Mouse (Mus musculus): ENCODE results near the gene Sele. TPM values are rescaled to one million over a fixed set of nuclear protein-coding genes. Genes with fewer than 3 reads are reported as not detected.

The Sele gene
- polyA plus RNA-seq, 1 experiment, result not detected

DNA sequence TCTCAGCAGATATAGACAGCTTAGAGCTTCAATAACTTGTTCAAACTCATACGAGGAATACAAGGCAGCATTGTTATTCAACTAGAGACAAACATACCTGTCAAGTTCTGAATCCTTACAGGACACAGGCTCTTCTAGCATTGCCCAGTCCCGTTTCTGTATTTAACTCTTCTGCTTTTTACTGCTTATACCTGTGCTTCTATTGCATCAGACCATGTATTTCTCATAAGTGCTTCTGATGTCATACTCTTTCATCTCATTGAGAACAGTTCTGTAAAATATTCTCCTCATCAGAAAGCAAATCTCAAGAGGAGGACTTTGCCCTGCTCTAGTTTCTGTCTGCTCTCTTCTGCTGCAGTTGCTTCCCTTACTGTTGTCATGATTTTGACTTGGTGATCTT lies 49.9 kb downstream of the Sele start:
- no peak overlapping the region for H3K9ac ChIP-seq (ENCODE audit: low read depth, poor library complexity, severe bottlenecking)

DNA sequence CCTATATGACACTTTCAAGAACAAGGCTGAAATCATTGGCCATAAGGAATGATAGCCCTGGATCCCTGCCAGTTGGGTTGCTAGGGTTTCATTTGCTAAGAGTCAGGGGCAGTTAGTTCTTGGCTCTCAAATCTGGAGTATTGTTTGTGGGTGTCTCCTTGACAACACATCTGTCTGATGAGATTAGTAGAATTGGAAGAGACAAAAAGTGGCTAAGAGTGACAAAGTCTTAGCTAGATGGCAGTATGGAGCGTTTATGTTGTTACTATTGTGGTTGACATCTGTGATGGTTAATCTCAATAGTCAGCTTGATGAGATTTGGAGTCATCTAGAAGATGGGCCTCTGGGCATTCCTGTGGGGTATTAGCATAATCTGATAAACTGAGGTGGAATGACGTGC lies 50.3 kb downstream of the Sele start:
- H3K9ac ChIP-seq (ENCODE audit: low read depth, poor library complexity, severe bottlenecking), result no peak overlapping the region
- TF ChIP-seq POLR2A (IDR thresholded peaks at IDR 0.05; ENCODE audit: insufficient read depth, low read length) (no peak), CTCF (IDR thresholded peaks at IDR 0.05; ENCODE audit: low read depth, low read length) (no peak), EP300 (IDR thresholded peaks at IDR 0.05; ENCODE audit: insufficient read depth, low read depth, low read length) (no peak)
- no peaks in the 10 kb centered on the region for H3K9me3 ChIP-seq (replicated peaks; ENCODE audit: control insufficient read depth, insufficient read depth, low read length, poor library complexity, severe bottlenecking)
- H3K4me3 ChIP-seq (ENCODE audit: low read depth, low read length), result no peak overlapping the region
- H3K27me3 ChIP-seq (ENCODE audit: control insufficient read depth, insufficient read depth, low read length, poor library complexity, severe bottlenecking), result no peaks in the 10 kb centered on the region
- H3K36me3 ChIP-seq (ENCODE audit: control insufficient read depth, insufficient read depth, low read length, poor library complexity, severe bottlenecking), result no peaks in the 10 kb centered on the region
- H3K27ac ChIP-seq (ENCODE audit: insufficient read depth, low read length), result no peak overlapping the region
- no peaks in the 10 kb centered on the region for H3K4me1 ChIP-seq (ENCODE audit: control insufficient read depth, insufficient read depth, low read length)

More for the DNA sequence above, 49.9 kb downstream of the Sele start:
- Histone ChIP-seq H3K36me3 (ENCODE audit: control insufficient read depth, insufficient read depth, low read length, poor library complexity, severe bottlenecking) (no peaks in the 10 kb centered on the region), H3K4me1 (ENCODE audit: control insufficient read depth, insufficient read depth, low read length) (no peaks in the 10 kb centered on the region), H3K27ac (ENCODE audit: insufficient read depth, low read length) (no peak overlapping the region), H3K4me3 (ENCODE audit: low read depth, low read length) (no peak overlapping the region), H3K27me3 (ENCODE audit: control insufficient read depth, insufficient read depth, low read length, poor library complexity, severe bottlenecking) (no peaks in the 10 kb centered on the region), H3K9me3 (replicated peaks; ENCODE audit: control insufficient read depth, insufficient read depth, low read length, poor library complexity, severe bottlenecking) (no peaks in the 10 kb centered on the region)
- TF ChIP-seq CTCF (IDR thresholded peaks at IDR 0.05; ENCODE audit: low read depth, low read length) (no peak), POLR2A (IDR thresholded peaks at IDR 0.05; ENCODE audit: insufficient read depth, low read length) (no peak), EP300 (IDR thresholded peaks at IDR 0.05; ENCODE audit: insufficient read depth, low read depth, low read length) (no peak)

Other genes with a start within 250 kb of the Sele start
- gene Scyl3, start 119.1 kb upstream of the Sele start, polyA plus RNA-seq (2011; ENCODE audit: insufficient read depth, insufficient read length, low read depth, missing spikeins), result 13.2 and 18.8 TPM in 2 replicates
- gene BC055324, start 53.4 kb upstream of the Sele start, polyA plus RNA-seq (2011; ENCODE audit: insufficient read depth, insufficient read length, low read depth, missing spikeins), result 54.3 and 69.3 TPM in 2 replicates
- 9.6 TPM in 2 replicates for gene Mettl18, start 53.3 kb upstream of the Sele start, polyA plus RNA-seq (2011; ENCODE audit: insufficient read depth, insufficient read length, low read depth, missing spikeins)
- not detected in 2 replicates for gene Sell, start 13.7 kb downstream of the Sele start, polyA plus RNA-seq (2011; ENCODE audit: insufficient read depth, insufficient read length, low read depth, missing spikeins)
- 0.20 and 0.76 TPM in 2 replicates for gene Selp, start 67.0 kb downstream of the Sele start, polyA plus RNA-seq (2011; ENCODE audit: insufficient read depth, insufficient read length, low read depth, missing spikeins)
- gene F5, start 103.6 kb downstream of the Sele start, polyA plus RNA-seq (2011; ENCODE audit: insufficient read depth, insufficient read length, low read depth, missing spikeins), result 5.7 and 6.0 TPM in 2 replicates
- 59.3 and 64.9 TPM in 2 replicates for gene Slc19a2, start 200.8 kb downstream of the Sele start, polyA plus RNA-seq (2011; ENCODE audit: insufficient read depth, insufficient read length, low read depth, missing spikeins)
- 7.8 and 10.2 TPM in 2 replicates for gene Ccdc181, start 227.4 kb downstream of the Sele start, polyA plus RNA-seq (2011; ENCODE audit: insufficient read depth, insufficient read length, low read depth, missing spikeins)

All from ES-Bruce4 (cell line).